Mouse (Mus musculus): ENCODE data around the gene Vkorc1l1. TPM values are rescaled to one million over a fixed set of nuclear protein-coding genes. Genes with fewer than 3 reads are reported as not detected.

Gene Vkorc1l1
- polyA plus RNA-seq, 1 experiment from 2014 or later, result 30.9 TPM

Other genes starting within 250 kb of the Vkorc1l1 start
- gene Sept14, start 233.5 kb upstream of the Vkorc1l1 start, polyA plus RNA-seq (2016; fragmentation: Nextera tagmentation; extraction: Ambion mirVana), result not detected in 2 replicates
- gene Mrps17, start 226.5 kb upstream of the Vkorc1l1 start, polyA plus RNA-seq (2016; fragmentation: Nextera tagmentation; extraction: Ambion mirVana), result 181 and 185 TPM in 2 replicates
- gene Nipsnap2, start 216.9 kb upstream of the Vkorc1l1 start, polyA plus RNA-seq (2016; fragmentation: Nextera tagmentation; extraction: Ambion mirVana), result 76.3 and 86.3 TPM in 2 replicates
- 39.7 and 45.4 TPM in 2 replicates for gene Psph, start 154.5 kb upstream of the Vkorc1l1 start, polyA plus RNA-seq (2016; fragmentation: Nextera tagmentation; extraction: Ambion mirVana)
- 48.8 and 50.5 TPM in 2 replicates for gene Sumf2, start 95.0 kb upstream of the Vkorc1l1 start, polyA plus RNA-seq (2016; fragmentation: Nextera tagmentation; extraction: Ambion mirVana)
- gene Chchd2, start 54.5 kb upstream of the Vkorc1l1 start, polyA plus RNA-seq (2016; fragmentation: Nextera tagmentation; extraction: Ambion mirVana), result 1,024 and 1,060 TPM in 2 replicates
- gene Zbed5, start 46.2 kb upstream of the Vkorc1l1 start, polyA plus RNA-seq (2016; fragmentation: Nextera tagmentation; extraction: Ambion mirVana), result 5.1 and 5.3 TPM in 2 replicates
- 0.25 and 0.41 TPM in 2 replicates for gene Phkg1, start 43.4 kb upstream of the Vkorc1l1 start, polyA plus RNA-seq (2016; fragmentation: Nextera tagmentation; extraction: Ambion mirVana)
- 4.2 and 6.1 TPM in 2 replicates for gene Nupr1l, start 33.4 kb upstream of the Vkorc1l1 start, polyA plus RNA-seq (2016; fragmentation: Nextera tagmentation; extraction: Ambion mirVana)
- 33.6 and 34.1 TPM in 2 replicates for gene Gusb, start 61.1 kb downstream of the Vkorc1l1 start, polyA plus RNA-seq (2016; fragmentation: Nextera tagmentation; extraction: Ambion mirVana)
- gene Asl, start 87.3 kb downstream of the Vkorc1l1 start, polyA plus RNA-seq (2016; fragmentation: Nextera tagmentation; extraction: Ambion mirVana), result 33.3 and 36.0 TPM in 2 replicates
- gene Crcp, start 87.3 kb downstream of the Vkorc1l1 start, polyA plus RNA-seq (2016; fragmentation: Nextera tagmentation; extraction: Ambion mirVana), result 63.8 and 65.9 TPM in 2 replicates
- gene Tpst1, start 131.4 kb downstream of the Vkorc1l1 start, polyA plus RNA-seq (2016; fragmentation: Nextera tagmentation; extraction: Ambion mirVana), result 57.5 and 60.4 TPM in 2 replicates
- 6.3 and 7.2 TPM in 2 replicates for gene Kctd7, start 202.9 kb downstream of the Vkorc1l1 start, polyA plus RNA-seq (2016; fragmentation: Nextera tagmentation; extraction: Ambion mirVana)
- gene Rabgef1, start 229.8 kb downstream of the Vkorc1l1 start, polyA plus RNA-seq (2016; fragmentation: Nextera tagmentation; extraction: Ambion mirVana), result 25.0 and 28.4 TPM in 2 replicates

Measured in midbrain, embryonic 10.5 days (tissue).